Mouse (Mus musculus): ENCODE data around the gene Pde8b. TPM values are rescaled to one million over a fixed set of nuclear protein-coding genes. Genes with fewer than 3 reads are reported as not detected.

Gene Pde8b
- 0.42 TPM in 1 of 2 replicates, not detected in the other for total RNA-seq (2014; fragmentation: Nextera tagmentation)
- not detected in 2 replicates for total RNA-seq (2017)

GRCm38 (mm10) chr13:95249511-95250456, at the start of gene Pde8b:
Gene Pde8b (minus strand): TSS chr13:95250336.
- ATAC-seq (replicated peaks; ENCODE audit: low FRiP score, low TSS enrichment, poor library complexity, severe bottlenecking): no peak

GRCm38 (mm10) chr13:95291983-95292382, 41.8 kb upstream of the Pde8b start:
- ATAC-seq (replicated peaks; ENCODE audit: low FRiP score, low TSS enrichment, poor library complexity, severe bottlenecking): no peak

- no peak for ATAC-seq (replicated peaks; ENCODE audit: low FRiP score, low TSS enrichment, poor library complexity, severe bottlenecking)
These were observed 37.9 kb upstream of the Pde8b start for GRCm38 (mm10) chr13:95288027-95288426.

GRCm38 (mm10) chr13:95286989-95287388, 36.9 kb upstream of the Pde8b start:
- ATAC-seq (replicated peaks; ENCODE audit: low FRiP score, low TSS enrichment, poor library complexity, severe bottlenecking): peak; percentile 82

- ATAC-seq (replicated peaks; ENCODE audit: low FRiP score, low TSS enrichment, poor library complexity, severe bottlenecking): no peak
These were observed 31.9 kb upstream of the Pde8b start for GRCm38 (mm10) chr13:95281740-95282673.

- ATAC-seq (replicated peaks; ENCODE audit: low FRiP score, low TSS enrichment, poor library complexity, severe bottlenecking): no peak
These were observed 28.4 kb upstream of the Pde8b start for GRCm38 (mm10) chr13:95278426-95279025.

- no peak for ATAC-seq (replicated peaks; ENCODE audit: low FRiP score, low TSS enrichment, poor library complexity, severe bottlenecking)
These were observed 14.6 kb upstream of the Pde8b start for GRCm38 (mm10) chr13:95264691-95265090.

- ATAC-seq (replicated peaks; ENCODE audit: low FRiP score, low TSS enrichment, poor library complexity, severe bottlenecking): 0 out of 2 replicates have a peak, but pooled peaks have one; percentile 18
These were observed 11.0 kb upstream of the Pde8b start for GRCm38 (mm10) chr13:95260886-95261789.

GRCm38 (mm10) chr13:95260391-95260790, 10.3 kb upstream of the Pde8b start:
- no peak for ATAC-seq (replicated peaks; ENCODE audit: low FRiP score, low TSS enrichment, poor library complexity, severe bottlenecking)

- ATAC-seq (replicated peaks; ENCODE audit: low FRiP score, low TSS enrichment, poor library complexity, severe bottlenecking): no peak
These were observed 6.9 kb upstream of the Pde8b start for GRCm38 (mm10) chr13:95257083-95257482.

GRCm38 (mm10) chr13:95255083-95255482, 4.9 kb upstream of the Pde8b start:
- no peak for ATAC-seq (replicated peaks; ENCODE audit: low FRiP score, low TSS enrichment, poor library complexity, severe bottlenecking)

GRCm38 (mm10) chr13:95243026-95243425, 7.1 kb downstream of the Pde8b start:
- ATAC-seq (replicated peaks; ENCODE audit: low FRiP score, low TSS enrichment, poor library complexity, severe bottlenecking): no peak

GRCm38 (mm10) chr13:95237488-95237887, 12.6 kb downstream of the Pde8b start:
- no peak for ATAC-seq (replicated peaks; ENCODE audit: low FRiP score, low TSS enrichment, poor library complexity, severe bottlenecking)

GRCm38 (mm10) chr13:95235261-95235660, 14.9 kb downstream of the Pde8b start:
- no peak for ATAC-seq (replicated peaks; ENCODE audit: low FRiP score, low TSS enrichment, poor library complexity, severe bottlenecking)

- ATAC-seq (replicated peaks; ENCODE audit: low FRiP score, low TSS enrichment, poor library complexity, severe bottlenecking): no peak
These were observed 18.6 kb downstream of the Pde8b start for GRCm38 (mm10) chr13:95231366-95232138.

- ATAC-seq (replicated peaks; ENCODE audit: low FRiP score, low TSS enrichment, poor library complexity, severe bottlenecking): no peak
These were observed 19.8 kb downstream of the Pde8b start for GRCm38 (mm10) chr13:95230326-95230725.

GRCm38 (mm10) chr13:95224491-95224890, 25.6 kb downstream of the Pde8b start:
- ATAC-seq (replicated peaks; ENCODE audit: low FRiP score, low TSS enrichment, poor library complexity, severe bottlenecking): no peak

- ATAC-seq (replicated peaks; ENCODE audit: low FRiP score, low TSS enrichment, poor library complexity, severe bottlenecking): no peak
These were observed 26.7 kb downstream of the Pde8b start for GRCm38 (mm10) chr13:95223427-95223772.

All from megakaryocyte-erythroid progenitor cell, adult 5-6 weeks (primary cell).